Mouse (Mus musculus): ENCODE measurements around the gene Acer1.

The Acer1 gene

DNA sequence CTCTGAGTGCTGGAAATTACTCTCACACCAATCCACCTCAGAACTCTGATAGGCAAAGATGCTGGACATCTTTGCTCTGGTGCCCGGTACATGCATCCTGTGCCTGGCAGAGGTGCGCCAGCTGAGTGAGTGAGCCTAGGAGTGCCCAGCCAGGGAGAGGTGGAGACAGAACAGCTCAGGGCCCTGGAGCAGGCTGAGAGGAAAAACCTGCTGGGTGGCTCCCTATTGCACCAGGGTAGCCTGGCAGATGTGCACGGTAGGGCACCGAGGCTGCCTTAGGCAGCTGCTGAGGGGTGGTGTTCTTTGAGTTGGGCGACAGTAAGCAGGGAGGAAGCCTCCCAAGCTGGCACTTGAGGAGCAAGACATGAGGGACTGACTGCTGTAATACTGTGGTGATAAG, at the start of gene Acer1:
Gene Acer1 (minus strand): TSS at position 114 of the 400 bp plus-strand sequence.
- DNase-seq (ENCODE audit: low spot score), result no peak

DNA sequence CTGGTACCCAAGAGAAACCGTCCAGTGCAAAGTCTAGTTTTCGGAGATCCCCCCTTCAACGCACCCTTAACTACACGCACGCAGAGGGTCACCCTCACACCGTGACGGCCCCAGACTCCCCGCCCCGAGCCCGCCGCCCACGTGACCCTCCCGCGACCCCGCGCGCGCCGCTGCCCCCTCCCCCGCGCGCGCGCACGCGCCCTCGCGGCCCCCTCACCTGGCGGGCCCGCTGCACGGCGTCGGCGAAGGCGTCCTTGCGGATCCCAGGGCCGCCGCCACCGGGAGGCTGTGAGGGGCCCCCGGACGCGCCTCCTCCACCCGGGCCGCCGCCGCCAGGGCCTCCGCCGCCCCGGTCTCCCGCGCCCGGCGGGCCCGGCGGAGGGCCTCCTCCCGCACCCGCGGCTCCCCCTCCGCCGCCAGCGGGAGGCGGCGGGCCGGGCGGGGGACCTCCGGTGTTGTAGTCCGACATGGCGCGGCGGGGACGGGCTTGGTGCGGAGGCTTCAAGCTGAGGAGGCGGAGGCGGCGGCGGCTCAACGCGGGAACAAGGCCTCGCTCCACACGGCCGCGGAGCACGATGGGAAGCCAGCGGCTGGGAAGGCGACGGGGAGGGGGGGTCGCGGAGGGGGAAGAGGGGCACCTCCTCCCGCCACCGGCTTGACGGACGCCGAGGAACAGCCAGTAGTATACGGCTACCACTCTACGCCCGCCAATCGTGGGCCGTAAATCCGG, 49.2 kb upstream of the Acer1 start, which contains the start of gene Khsrp:
Gene Khsrp (minus strand): TSS at position 592 of the 730 bp plus-strand sequence.
- peak; percentile 96 for DNase-seq (ENCODE audit: low spot score)

DNA sequence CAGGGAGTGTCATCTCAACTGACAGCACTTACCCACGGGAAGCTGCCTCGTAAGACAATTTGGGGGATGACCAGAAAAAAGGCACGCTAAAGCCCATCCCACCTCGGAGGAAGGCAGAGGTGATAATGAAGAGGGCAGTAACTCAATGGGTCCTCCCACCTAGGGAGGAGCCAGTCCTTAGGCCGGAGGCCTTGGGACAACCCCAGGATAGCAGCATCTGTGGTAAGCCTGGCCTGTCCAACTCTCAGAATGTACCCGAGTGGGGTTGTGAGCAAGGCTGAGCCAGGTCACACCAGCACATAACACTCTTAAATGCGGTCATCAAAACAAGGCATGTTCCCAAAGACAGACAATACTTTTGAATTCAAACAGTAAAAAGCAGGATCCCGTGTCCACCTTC, 47.8 kb upstream of the Acer1 start:
- no peak for DNase-seq (ENCODE audit: low spot score)

DNA sequence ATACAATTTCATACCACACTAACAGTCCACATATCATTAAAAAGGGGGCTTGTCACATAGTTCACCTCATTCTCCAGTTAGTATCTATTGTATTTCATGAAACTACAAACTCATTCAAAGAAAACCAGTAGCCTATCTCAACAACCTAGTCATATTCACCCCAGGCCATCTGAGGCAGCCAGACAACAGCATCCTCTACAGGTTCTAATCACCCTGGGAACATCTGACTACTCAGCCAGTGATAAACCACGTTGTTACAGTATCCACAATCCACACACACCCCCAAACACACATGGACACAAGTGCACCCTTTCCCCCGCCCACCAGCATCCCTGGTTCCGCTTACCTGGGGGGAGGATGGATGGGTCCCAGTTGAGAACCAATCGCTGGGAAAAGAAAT, 45.5 kb upstream of the Acer1 start:
- no peak for DNase-seq (ENCODE audit: low spot score)

DNA sequence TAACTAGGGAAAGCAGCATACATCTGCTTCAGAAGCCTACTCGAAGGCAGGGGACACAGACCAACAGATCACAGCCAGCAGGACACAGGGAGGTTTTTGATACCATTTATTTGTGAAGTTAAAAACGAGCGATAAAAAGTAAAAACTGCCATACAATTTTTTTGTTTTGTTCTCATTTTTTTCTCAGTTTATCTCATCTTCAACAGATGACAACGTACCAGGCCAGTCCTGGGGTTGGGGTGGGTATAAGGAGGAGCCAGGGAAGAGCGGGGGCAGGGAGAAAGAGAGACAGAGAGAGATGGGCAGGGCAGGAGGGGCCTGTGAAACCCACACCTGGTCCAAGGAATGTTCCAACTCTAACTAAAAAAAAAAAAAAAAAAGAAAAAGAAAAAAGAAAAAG, 39.0 kb upstream of the Acer1 start:
- no peak for DNase-seq (ENCODE audit: low spot score)

DNA sequence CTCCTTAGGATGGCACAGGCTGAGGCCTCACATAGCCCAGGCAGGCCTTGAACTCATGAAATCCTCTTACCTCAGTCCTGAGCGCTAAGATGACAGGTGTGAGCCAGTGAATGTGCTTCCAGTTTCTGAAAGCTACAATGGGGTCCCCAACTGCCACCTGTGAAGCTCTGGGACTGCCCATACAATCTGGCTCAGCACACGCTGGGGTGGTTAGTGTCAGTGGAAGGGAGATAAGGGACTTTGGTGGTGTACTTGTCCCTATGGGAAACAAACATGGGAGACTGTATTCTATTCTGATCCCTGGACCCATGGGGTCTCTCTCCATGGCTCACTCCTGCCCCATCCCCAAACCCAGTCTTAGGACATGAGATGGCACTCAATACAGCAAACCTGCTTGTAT, 37.8 kb upstream of the Acer1 start:
- no peak for DNase-seq (ENCODE audit: low spot score)

DNA sequence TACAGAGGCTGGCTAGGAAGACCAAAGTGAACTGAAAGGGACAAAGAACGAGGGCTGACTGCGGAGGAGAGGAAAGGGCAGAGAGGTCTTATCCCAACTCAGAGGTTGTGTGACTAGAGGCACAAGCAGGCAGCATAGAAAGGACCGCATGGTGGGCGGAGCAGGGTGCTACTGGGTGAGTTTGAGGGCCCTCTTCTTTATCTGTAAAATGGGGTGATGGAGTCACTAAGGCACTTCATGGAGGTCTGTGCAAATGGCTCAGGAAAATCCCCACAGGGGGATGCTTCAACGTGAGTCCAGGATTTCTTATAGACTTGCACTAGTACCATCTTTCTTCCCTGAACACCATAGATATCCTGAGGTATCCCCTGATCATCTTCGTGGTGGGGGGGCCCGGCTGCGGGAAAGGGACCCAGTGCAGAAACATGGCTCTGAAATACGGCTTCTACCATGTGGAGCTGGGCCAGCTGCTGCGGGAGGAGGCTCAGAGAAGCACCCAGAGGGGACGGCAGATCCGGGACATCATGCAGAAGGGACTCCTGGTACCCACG, 30.4 kb upstream of the Acer1 start:
- DNase-seq (ENCODE audit: low spot score), result no peak

DNA sequence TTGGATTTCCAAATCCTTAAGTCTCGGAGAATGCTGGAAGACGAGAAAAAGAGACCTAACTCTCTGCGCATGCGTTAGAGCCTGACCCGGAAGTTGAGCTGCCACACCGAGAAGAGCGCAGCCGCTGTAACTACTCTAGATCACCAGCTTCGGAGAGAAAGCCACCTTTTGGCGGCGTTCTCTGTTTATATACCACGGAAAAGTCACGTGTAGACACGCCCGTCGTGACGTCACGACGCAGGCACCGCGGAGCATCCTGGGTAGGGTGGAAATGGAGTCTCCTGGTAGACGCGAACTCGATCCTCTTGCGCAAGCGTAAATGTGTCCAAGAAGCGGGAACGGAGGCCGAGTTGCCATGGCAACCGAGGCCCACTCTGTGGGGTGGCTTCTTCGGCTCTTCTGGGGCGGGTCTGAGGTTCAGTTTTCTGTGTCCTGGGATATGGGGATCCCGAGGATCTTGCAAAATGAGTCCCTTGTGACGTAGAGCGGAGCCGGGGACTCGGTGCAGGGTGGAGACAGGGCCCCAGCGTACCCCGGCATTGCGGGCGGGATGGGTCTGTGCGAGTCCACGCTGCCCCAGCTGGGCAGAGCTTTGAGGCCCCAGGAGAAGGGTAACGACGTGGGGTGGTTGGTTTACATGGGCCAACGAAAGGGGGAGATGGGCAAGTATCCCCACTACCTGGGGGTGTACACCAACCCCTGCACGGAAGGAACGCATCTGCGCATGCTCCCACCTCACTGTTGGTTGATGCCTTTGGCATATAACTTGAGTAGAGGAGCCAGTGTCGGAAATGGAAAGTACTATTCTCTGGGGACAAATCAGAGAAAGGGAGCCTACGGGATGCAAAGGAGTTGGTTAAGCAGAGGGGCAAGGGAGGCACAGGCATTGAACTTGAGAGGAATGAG, 29.6 kb upstream of the Acer1 start, which contains the start of the genes Gtf2f1 and Gm17949:
Gene Gtf2f1 (minus strand): TSS at position 53 of the 906 bp plus-strand sequence.
Gene Gm17949 (plus strand): TSS at position 234 of the 906 bp plus-strand sequence.
- peak; percentile 95 for DNase-seq (ENCODE audit: low spot score)

DNA sequence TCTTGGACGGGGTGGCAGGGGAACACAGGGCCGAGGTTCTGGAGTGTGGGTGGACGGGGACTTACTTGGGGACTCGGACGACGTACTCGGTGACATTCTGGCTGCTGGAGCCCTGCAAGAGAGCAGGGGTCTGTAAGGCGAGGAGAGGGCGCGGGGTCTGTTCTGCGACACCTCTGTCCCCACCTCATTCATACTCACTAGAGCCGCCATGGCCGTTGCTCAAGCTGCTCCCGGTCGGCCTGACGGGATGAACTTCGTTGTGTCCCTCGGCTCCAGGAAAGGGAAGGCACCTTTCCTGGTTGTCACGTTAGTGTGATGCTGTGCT, 28.9 kb upstream of the Acer1 start:
- DNase-seq (ENCODE audit: low spot score), result no peak

DNA sequence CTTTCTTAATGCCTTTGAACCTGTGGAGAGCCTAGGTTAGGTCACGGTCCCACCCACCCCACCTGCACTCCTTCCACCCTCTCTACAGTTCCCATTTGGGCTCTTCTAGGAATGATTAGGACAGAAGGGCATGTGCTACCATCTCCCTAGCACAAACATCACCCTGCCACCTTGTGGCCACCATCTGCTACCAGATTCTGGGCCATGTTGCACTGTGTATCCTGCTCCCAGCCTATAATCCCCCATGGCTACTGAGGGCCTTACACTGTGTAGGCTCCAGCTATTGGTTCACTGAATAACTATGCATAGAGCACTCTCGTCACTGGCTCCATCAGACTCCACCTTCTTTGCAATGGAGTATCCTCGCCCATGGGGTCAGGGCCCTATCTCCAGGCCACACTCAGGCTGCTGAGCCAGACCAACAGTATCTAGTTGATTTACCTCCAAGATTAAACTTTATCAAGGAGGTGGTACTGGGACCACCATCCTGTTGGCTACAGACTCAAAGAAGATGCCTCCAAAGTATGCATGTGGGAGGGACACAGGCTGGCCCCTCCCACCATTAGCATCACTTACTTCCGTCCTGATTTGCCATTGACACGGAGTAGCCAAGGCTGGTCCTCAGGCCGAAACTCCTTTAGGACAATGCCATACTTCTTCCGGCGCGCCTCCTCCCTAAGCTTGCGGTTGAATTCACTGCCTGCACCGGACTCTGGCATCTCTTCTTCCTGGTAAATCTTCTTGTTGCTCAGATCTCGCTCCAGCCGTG, 25.4 kb upstream of the Acer1 start:
- DNase-seq (ENCODE audit: low spot score), result no peak

DNA sequence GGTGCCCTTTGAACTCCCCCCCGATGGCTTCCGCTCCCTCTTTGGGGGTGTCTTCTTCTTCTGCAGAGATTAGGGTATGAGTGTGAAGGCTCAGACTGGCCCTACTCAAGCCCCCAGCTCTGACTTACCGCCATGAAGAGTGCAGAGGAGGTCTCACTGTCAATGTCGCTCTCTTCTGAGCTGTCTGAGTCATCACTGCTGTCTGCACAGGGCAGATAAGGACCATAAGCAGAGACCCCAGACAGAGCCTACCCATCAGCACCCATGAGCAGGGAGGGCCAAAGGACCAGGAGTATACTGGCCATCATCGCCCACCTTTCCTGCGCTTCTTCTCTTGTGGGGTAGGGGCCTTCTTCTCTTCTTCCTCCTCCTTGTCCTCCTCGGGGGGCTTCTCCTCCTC, 22.1 kb upstream of the Acer1 start:
- no peak for DNase-seq (ENCODE audit: low spot score)

DNA sequence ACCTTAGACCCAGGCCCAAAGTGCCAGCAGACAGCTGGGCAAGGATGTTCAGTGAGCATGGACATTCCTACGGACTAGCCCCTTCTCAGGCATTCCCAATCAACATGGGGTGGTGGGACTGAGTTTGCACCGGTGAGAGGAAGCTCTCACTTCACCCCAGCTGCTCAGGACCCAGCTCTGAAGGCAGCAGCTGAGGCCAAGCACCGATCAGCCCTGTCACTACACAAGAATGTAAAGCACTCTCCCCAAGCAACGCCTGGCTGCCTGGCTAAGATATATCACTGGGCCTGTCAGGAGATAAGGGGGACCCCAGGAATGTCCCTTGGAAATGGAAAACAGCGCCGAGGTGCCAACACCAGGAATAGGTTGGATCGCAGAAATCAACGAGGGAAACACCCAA, 19.3 kb upstream of the Acer1 start:
- no peak for DNase-seq (ENCODE audit: low spot score)

DNA sequence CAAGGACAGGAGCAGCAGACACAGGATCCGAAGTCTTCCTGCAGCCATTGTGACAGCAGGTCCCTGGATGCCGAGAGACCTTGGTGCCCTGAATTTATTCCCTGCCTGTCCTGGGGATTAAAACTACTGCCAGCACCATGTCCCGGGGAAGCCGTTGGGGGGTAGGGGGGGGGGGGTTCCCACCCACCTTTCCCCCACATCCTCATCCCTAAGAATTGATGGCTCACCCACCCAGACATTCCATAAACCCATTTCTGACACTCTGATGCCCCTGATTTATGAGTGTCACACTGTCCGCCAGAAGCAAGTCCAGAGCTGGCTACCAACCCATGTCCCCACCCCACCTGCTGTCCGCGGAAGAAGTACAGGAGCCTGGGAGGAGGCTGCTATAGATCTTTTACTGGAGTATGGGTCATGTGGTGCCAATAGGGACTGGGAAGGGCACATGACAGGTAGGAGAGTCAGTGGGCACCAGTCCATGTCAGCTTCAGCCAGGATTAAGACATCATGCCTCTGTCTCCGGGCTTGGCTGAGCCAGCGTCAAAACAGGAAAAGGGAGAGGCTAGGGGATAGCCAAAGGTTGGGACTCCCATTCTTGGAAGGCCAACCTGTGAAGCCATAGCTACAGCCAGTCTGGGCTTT, 18.2 kb upstream of the Acer1 start, which contains the start of gene Pspn:
Gene Pspn (minus strand): TSS at position 51 of the 642 bp plus-strand sequence.
- no peak for DNase-seq (ENCODE audit: low spot score)

DNA sequence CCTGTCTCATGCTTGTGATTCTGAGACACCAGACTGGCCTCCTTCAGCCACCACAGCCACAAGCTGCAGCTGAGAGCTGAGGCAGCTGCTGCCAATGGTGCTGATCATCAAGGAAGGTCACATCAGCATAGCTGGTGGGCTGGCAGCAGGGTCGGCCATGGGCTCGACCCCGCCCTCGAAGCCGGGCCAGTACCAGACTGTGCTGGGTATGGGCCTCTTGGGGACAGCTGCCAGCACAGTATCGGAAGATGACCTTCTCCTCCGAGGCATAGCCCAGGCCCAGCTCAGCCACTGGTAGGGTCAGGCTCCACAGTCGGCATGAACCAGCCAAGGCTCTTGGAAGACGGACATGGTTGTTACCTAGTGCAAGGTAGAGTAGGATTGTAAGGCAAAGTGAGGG, 17.5 kb upstream of the Acer1 start:
- DNase-seq (ENCODE audit: low spot score), result no peak

DNA sequence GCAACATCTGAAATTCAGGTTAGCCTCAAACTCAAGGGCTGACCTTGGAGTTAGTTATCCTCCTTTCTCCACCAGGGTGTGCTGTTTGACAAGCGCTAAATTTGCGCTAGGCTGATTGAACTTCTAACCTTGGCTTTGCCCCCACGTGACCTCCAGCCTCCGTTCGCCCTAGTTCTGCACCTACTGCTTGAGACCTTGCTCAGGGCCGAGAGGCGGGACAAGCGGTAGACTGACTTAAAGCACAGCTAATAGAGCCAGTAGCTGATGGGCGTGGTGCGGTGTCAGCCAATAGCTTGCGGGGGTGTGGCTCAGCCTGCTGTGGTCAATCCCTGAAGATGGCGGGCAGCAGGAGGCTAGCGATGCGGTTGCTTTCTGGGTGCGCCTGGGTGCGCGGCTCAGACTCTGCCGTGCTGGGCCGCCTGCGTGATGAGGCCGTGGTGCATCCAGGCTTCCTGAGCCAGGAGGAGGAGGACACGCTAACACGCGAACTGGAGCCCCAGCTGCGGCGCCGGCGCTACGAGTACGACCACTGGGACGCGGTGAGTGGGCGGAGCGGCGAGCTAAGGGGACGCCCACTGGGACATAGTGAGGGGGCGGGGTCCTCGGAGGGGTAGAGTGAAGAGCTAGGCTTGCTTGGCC, 15.2 kb upstream of the Acer1 start, which contains the start of gene Alkbh7:
Gene Alkbh7 (plus strand): TSS at position 311 of the 639 bp plus-strand sequence.
- DNase-seq (ENCODE audit: low spot score), result peak; percentile 95

DNA sequence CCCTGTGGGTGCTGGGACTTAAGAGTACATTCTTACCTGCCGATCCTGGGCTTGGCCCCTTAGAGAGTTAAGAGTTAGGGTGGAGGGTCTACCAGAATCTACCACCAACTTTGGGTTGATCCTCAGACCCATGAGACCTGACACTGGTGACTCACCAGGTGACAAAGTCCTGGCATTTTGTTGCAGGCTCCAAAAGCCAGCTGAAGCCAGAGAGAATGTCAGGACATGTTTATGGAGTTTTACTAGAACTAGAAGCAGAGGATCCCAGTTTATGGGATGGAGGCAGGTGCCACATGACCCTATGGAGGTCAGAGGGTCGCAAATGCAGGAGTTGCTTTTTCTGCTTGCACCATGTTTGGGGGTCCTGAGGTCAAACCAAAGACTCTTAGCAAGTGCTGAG, 14.6 kb upstream of the Acer1 start:
- DNase-seq (ENCODE audit: low spot score), result no peak

DNA sequence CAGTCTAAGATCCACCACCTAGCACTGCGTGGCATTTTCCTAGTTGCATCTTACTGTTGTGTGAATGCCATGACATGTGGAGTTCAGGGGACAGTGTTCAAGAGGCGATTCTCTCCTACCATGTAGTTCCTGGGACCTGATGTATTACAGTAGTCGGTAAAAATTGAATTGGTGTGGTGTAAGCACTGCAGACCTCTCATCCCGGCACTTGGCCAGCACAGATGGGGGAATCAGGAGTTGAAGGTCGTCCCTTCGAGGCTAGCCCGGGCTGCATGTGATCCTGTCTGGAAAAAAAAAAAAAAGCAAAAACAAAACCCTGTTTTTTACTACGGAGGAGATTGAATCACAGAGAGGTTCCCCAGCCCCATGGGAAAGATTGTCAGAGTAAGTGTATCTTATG, 13.1 kb upstream of the Acer1 start:
- DNase-seq (ENCODE audit: low spot score), result no peak

DNA sequence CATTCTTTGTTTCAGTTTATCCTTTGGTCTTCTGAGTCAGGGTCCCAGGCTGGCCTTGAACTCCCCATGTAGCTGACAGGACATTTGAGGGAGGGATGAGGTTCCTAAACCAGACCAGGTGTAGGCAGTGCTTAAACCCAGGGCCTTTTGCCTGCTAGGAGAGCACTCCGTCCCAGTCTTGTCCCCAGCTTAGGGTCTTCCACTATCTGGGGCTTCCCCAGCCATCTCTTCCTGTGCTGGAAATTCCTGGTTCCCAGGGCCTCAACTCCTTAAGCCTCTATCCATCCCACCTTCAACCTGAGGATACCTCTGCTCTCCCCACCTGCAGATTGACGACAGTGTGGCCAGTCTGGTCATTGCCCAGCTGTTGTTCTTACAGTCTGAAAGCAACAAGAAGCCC, 9.0 kb upstream of the Acer1 start:
- peak; percentile 35 for DNase-seq (ENCODE audit: low spot score)

DNA sequence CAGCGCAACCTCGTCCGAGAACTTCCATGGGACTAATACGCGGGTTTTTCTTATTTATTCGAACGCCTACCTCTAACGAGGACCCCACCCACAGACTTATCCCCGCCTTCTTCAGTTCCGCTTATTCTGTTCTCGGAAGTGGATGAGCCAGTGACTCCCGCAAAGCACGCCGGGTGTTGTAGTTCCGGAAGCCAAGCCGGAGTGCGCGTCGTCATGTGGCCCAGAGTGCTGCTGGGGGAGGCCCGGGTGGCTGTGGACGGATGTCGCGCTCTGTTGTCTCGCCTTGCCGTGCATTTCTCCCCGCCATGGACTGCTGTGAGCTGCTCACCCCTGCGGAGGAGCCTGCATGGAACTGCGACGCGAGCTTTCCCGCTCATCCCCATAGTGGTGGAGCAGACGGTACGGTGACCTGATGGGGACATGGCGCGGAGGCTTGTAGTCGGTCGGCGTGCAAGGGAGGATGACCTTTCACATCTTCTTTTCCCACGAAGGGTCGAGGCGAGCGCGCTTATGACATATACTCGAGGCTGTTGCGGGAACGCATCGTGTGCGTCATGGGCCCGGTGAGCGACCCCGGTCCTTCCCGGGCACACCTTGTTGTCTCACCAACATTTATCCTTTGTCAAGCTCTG, 8.3 kb upstream of the Acer1 start, which contains the start of gene Clpp:
Gene Clpp (plus strand): TSS at position 191 of the 632 bp plus-strand sequence.
- DNase-seq (ENCODE audit: low spot score), result peak; percentile 92

DNA sequence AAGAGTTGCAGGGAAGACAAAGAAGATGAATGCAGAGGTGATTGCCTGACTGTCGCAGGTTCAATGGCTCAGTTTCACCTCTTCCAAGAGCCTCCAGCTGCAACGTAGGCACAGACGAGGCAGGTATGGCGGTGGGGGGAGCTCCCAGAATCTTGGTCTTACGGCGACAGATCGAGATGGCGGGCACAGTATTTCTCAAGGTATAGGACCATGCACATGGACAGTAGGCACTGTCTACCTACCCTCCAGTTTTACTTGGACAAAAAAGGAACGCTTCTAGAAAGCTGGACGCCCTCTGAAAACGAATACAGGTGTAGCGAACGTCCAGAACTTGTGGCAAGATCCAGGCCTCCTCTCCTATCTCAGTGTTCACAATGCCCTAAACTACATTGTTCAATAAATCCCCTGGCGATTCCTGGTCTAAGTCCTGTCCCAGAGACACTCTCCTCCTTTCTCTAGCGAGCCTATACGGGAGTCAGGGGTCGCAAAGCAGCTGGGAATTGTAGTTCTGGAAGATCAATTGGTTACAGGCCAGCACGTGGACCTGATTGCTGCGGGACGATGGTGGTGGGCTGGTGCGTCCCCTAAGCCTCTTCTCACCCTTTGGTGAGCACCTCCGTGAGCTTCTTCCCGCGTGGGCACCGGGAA, 7.7 kb upstream of the Acer1 start:
- peak; percentile 41 for DNase-seq (ENCODE audit: low spot score)
